Mouse (Mus musculus): Measurements from ENCODE around the gene Adsl.

DNA sequence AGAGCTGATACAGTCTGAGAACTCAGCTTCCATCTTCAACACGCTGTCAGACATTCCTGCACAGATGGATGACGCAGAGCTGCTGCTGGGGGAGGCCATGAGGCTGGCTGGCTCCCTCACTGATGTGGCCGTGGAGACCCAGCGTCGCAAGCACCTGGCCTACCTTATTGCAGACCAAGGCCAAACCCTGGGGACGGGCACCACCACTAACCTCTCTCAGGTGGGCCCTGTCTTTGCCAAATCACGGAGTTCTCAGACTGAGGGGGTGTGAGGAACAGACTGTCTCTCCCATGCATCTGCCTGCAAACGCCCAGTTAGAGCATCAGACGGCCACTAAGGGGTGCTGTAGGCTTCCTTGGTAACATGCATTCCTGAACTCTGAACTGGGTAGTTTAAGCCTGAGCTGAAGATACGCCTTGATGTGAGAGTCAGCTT is 60.4 kb downstream of the Adsl start:
- TF ChIP-seq POLR2A (IDR thresholded peaks at IDR 0.05; ENCODE audit: low read depth, low read length) = no peak
- peak; percentile 27; the same call in 1 of the 2 replicates for TF ChIP-seq CTCF (IDR thresholded peaks at IDR 0.05; ENCODE audit: extremely low read depth, insufficient read depth, insufficient read length, insufficient replicate concordance)

Data from spleen, adult 2 months (tissue).